In genomic region chr17:47974503-47974902, GRCm38 (mm10) we compare ENCODE assay signal across 8 mouse cellular contexts. TPM values are rescaled to one million over a fixed set of nuclear protein-coding genes. Genes with fewer than 3 reads are reported as not detected.
A peak's percentile ranks its signal among the peaks of the same experiment; 100 is the strongest.
DNase-seq lines count a peak whose midpoint lies in the region; ATAC-seq and TF ChIP-seq lines count a peak whose summit lies in the region.

No protein-coding gene starts in this region.

- peak overlapping the region; percentile 50 for H3K9ac ChIP-seq in forebrain, embryonic 11.5 days (ENCODE audit: low read length)
- peak overlapping the region; percentile 61 for H3K9ac ChIP-seq in neural tube, embryonic 13.5 days

- H3K4me2 ChIP-seq in forebrain, embryonic 11.5 days (ENCODE audit: low read depth, low read length, severe bottlenecking): peak overlapping the region; percentile 67
- peak overlapping the region; percentile 71 for H3K4me2 ChIP-seq in neural tube, embryonic 13.5 days

- H3K4me3 ChIP-seq in kidney, adult 2 months (ENCODE audit: insufficient read depth, low read depth, low read length): peak overlapping the region; percentile 35; the same call in 1 of the 2 replicates
- peak overlapping the region; percentile 29 for H3K4me3 ChIP-seq in forebrain, embryonic 11.5 days (ENCODE audit: low read depth, low read length)
- peak overlapping the region; percentile 35 for H3K4me3 ChIP-seq in neural tube, embryonic 13.5 days

- no peaks in the 10 kb centered on the region for H3K27me3 ChIP-seq in kidney, adult 2 months (replicated peaks; ENCODE audit: control insufficient read depth, insufficient read depth, low read length)
- peaks cover 21% of the 10 kb centered on the region for H3K27me3 ChIP-seq in forebrain, embryonic 11.5 days (ENCODE audit: control insufficient read depth, insufficient read depth, low read length)
- H3K27me3 ChIP-seq in neural tube, embryonic 13.5 days: peaks cover 33% of the 10 kb centered on the region

- no peak overlapping the region for H3K27ac ChIP-seq in kidney, adult 2 months (ENCODE audit: insufficient read depth, low read depth, low read length)
- H3K27ac ChIP-seq in forebrain, embryonic 11.5 days (ENCODE audit: low read depth, low read length): 0 out of 2 replicates have a peak overlapping the region, but pooled peaks have one; percentile 41
- peak overlapping the region; percentile 61 for H3K27ac ChIP-seq in neural tube, embryonic 13.5 days (replicated peaks)

- no peak for TF ChIP-seq POLR2A in kidney, adult 2 months (IDR thresholded peaks at IDR 0.05; ENCODE audit: low read depth, low read length)

- no peaks in the 10 kb centered on the region for H3K36me3 ChIP-seq in kidney, adult 2 months (ENCODE audit: control insufficient read depth, insufficient read depth, low read length)
- no peaks in the 10 kb centered on the region for H3K36me3 ChIP-seq in forebrain, embryonic 11.5 days (ENCODE audit: control insufficient read depth, insufficient read depth, low read length)
- H3K36me3 ChIP-seq in neural tube, embryonic 13.5 days: no peaks in the 10 kb centered on the region

- WGBS in kidney, adult 2 months: 29% methylated on average over 13 of the region's 13 CpGs
- WGBS in forebrain, embryonic 11.5 days: 2% methylated on average over 13 of the region's 13 CpGs
- WGBS in neural tube, embryonic 13.5 days: 4% methylated on average over 13 of the region's 13 CpGs

- peaks cover 7% of the 10 kb centered on the region; the same call in 1 of the 2 replicates for H3K4me1 ChIP-seq in kidney, adult 2 months (ENCODE audit: control insufficient read depth, insufficient read depth, low read length)
- peaks cover 27% of the 10 kb centered on the region for H3K4me1 ChIP-seq in forebrain, embryonic 11.5 days (replicated peaks; ENCODE audit: control insufficient read depth, insufficient read depth, low read length)
- peaks cover 47% of the 10 kb centered on the region for H3K4me1 ChIP-seq in neural tube, embryonic 13.5 days (replicated peaks)

- no peak for TF ChIP-seq CTCF in kidney, adult 2 months (conservative IDR thresholded peaks at IDR 0.05; ENCODE audit: insufficient read depth, insufficient read length, low read depth, low read length)

- ATAC-seq in forebrain, embryonic 11.5 days (replicated peaks; ENCODE audit: low FRiP score): no peak; the same call in 1 of the 2 replicates
- ATAC-seq in neural tube, embryonic 13.5 days (ENCODE audit: low read depth): no peak; the same call in 1 of the 2 replicates

- peak; percentile 66 for DNase-seq in kidney, adult 2 months
- DNase-seq in kidney, postnatal 14 days: no peak
- DNase-seq in forebrain, embryonic 11.5 days (ENCODE audit: low spot score): peak; percentile 66
- peak; percentile 37 for DNase-seq in kidney, postnatal 10 days
- DNase-seq in adrenal gland, adult 8-10 months: no peak
- DNase-seq in urinary bladder, postnatal 4 days (ENCODE audit: low spot score in 2 of 2): no peak
- DNase-seq in frontal cortex, adult 2 months (ENCODE audit: extremely low spot score in 1 of 2, low spot score in 1 of 2): no peak

- no peaks in the 10 kb centered on the region for H3K9me3 ChIP-seq in forebrain, embryonic 11.5 days (ENCODE audit: control insufficient read depth, low read length)
- no peaks in the 10 kb centered on the region for H3K9me3 ChIP-seq in neural tube, embryonic 13.5 days

RNA-seq across cellular contexts. Expression of gene Foxp4, which starts 50.1 kb away (rescaled TPM):
- 23.5 and 27.4 TPM in 2 replicates for polyA plus RNA-seq in kidney, adult 2 months (2012; rRNA removed)
- 26.1 and 27.8 TPM in 2 replicates for polyA plus RNA-seq in forebrain, embryonic 11.5 days (2014; fragmentation: Nextera tagmentation; extraction: Ambion mirVana)
- polyA plus RNA-seq in neural tube, embryonic 13.5 days (2015; fragmentation: Nextera tagmentation; extraction: Ambion mirVana): 17.2 and 18.5 TPM in 2 replicates
- 10 to 100 TPM; 21.5 to 39.2 (median 31.0) TPM for total RNA-seq in adrenal gland, adult 8-10 months (2022)
- 41.7 and 50.1 TPM in 2 replicates for polyA plus RNA-seq in frontal cortex, adult 2 months (2012; rRNA removed)

Comparison
In these comparisons a context has a peak if more than half of its experiments do, and no peak if none do; other contexts are left out.
1. DNase-seq: peak in kidney, adult 2 months (single experiment), forebrain, embryonic 11.5 days (single experiment) and kidney, postnatal 10 days (single experiment); none in kidney, postnatal 14 days (single experiment), adrenal gland, adult 8-10 months (single experiment), urinary bladder, postnatal 4 days (0 of 2) and frontal cortex, adult 2 months (0 of 2).
2. Peak in every context shown above with its lines, with median percentiles within 50 percentile points of each other: H3K4me3 ChIP-seq.